Mouse (Mus musculus) CH12F3 (cell line): ENCODE measurements around the gene Xrcc5.

ENCODE experiments used
- in situ Hi-C: fragments of 300-500 bp; cut with MboI; formaldehyde crosslinking; loops from 2 replicates; pipeline ENCODE4 v1.14.3; 2020; ENCODE audit warnings: low sequenced_read_pairs

Gene Xrcc5

DNA sequence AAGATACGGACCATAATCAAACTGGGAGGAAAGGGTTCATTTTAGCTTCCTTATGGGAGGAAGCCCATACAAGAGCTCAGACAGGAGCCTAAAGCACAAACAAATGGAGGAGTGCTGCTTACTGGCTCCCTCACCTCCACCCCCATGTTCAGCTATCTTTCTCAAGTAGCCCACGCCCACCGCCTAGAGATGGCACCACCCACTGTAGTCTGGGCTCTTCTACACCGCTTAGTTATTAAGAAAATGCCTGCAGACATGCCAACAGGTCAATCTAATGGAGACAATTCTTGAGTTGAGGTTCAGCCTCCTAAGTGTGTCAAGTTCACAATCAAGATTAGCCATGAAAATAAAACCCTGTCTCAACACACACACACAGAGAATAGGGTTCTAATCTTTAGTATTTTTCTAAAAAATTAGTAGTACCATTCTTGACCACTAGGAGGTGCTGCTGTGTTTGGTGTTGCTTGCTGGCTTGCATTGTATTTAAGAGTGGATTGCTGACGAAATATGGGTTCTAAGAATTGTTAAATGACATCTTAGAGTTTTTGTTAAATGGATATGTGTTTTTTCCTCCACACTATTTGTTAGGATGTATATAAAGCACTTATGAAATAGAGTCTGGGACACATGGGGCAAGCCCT is 6.3 kb downstream of the Xrcc5 start:
- in situ Hi-C loops, result loop anchor here (25.0 kb wide), 1 partner anchor 549 kb away; the partner anchor contains the start of gene Igfbp5

DNA sequence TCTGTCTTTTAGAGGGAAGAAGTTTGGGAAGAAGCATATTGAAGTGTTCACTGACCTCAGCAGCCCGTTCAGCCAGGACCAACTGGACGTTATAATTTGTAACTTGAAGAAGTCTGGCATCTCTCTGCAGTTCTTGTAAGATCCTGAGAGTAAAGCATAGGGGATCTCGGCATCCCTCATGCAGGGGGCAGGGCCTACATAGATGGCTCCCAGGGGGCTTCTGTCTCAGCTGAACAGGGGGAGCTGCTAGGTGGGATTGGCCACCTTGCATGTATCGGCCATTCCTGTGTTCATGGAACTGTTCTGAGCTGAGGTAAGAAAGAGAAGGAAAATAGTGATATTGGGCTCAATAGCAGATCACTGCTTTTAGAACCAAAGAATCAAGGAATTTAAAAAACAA is 8.2 kb downstream of the Xrcc5 start:
- in situ Hi-C loops, result loop anchor here (25.0 kb wide), 1 partner anchor 547 kb away; the partner anchor contains the start of gene Igfbp5

DNA sequence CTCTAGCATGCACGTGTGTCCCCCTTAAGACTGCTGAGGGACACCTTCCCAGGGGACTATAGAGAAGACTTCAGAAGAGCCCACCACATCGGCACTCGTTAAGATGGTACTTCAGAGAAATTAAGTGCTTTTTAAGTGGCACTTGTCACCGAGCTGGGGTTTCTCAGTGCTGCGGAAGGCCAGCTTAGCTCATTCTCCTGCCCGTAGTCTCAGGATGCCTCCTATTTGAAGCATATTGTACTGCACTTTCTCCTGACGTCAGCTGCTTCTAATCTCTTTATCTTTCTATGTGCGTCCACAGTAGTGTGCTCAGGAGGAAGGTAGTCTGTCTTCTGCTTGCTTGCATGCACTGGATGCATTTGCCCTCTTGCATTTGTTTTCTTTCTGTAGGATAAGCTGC is 9.2 kb downstream of the Xrcc5 start:
- in situ Hi-C loops, result loop anchor here (25.0 kb wide), 1 partner anchor 546 kb away; the partner anchor contains the start of gene Igfbp5

DNA sequence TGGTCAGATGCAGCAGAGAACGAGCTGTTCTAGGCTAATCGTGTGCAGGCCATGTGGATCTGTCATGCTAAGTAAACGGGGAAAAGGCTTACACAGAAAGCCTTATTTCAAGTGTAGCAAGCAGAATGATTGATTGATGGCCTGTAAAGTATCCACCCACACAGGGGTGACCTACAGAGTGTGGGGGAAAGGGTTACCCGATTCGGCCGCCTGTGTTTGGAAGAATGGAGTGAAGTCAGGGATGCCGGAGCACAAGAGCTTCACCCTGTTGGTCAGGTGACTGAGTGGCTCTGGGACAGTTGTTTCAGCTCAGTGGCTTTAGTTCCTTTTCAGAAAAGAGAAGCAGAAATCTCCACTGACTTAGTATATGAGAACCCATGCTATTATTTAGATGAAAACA is 9.7 kb downstream of the Xrcc5 start:
- in situ Hi-C loops, result loop anchor here (25.0 kb wide), 1 partner anchor 545 kb away; the partner anchor contains the start of gene Igfbp5

DNA sequence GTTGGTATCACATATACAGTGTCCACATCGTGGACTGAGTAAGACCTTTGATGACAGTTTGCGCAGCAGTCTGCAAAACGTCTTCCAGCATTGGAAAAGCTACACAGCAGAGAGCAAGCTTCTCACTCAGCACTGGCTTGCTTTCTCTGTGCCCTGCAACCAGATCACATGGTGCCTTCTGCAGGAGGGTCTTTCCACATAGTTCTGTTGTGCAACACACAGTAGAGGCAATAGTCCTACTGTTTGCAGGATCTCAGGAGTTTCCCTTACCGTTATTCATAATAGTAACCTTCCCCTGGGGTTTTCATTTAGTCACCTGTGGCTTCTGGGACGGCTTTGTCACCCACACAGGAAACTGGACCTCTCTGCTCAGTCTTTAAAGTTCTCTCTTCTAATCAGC is 13.5 kb downstream of the Xrcc5 start:
- in situ Hi-C loops, result loop anchor here (25.0 kb wide), 1 partner anchor 542 kb away; the partner anchor contains the start of gene Igfbp5

DNA sequence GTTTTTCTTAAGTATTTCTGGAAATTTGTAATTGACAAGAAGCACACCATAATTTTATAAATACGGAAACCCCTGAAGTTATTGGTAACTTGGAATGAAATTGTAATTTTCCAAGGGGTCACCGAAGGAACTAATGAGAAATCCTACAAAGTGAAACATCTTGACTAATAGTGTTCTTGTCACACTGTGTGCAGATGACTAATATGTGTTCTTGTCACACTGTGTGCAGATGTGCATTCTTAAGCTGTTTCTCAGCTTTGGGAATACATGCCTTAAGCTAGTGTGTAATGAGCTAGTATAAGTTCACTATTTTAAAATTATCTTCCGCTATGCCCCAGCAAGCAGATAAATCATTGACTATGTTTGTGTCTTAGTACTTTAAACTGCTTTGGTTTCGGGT is 16.0 kb downstream of the Xrcc5 start:
- in situ Hi-C loops, result loop anchor here (25.0 kb wide), 1 partner anchor 539 kb away; the partner anchor contains the start of gene Igfbp5

DNA sequence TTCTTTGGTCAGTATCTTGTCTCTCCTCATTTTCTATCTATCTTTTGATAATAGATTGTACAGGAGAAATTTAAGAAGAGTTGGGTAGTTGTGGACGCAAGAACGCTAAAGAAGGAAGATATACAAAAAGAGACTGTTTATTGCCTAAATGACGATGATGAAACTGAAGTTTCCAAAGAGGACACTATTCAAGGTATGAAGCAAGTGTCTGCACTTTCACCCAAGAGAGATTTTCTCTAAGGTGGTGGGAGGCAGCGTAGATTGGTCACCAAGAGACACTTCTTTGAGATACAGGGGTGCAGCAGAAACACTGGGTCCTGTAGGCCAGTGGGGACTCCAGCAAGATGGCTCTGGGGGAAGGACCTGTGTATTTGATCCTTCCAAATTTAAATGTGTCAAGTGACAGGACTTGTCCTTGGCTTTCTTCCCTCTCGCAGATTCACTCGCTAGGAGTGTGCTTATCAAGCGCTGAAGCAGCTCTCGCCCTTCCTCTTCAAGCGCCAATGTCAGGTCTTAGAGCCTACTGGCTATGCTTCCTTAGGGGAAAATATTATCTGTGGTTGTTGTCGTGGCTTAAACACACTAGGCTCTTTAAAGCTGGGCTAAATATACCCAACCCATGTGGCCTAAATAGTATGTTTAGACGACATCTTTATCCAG is 19.1 kb downstream of the Xrcc5 start:
- in situ Hi-C loops, result no loop called here

DNA sequence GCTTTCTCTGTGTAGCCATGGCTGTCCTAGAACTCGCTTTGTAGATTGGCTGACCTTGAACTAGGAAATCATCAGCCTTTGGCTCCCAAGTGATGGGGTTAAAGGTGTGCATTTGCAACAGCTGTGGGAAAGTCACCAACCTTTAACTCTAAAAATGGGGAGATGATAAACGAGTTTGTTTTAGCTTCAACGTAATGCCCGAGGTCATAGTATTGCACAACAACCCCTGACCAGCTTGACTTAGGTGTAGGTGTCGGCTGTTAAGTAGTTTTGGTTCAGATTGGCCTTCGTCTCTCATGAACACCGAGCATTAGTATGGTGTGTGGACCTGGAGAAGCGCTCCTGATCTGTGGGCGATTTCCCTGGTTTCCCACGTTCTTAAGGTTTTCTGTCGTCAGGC is 27.6 kb downstream of the Xrcc5 start:
- in situ Hi-C loops, result no loop called here

DNA sequence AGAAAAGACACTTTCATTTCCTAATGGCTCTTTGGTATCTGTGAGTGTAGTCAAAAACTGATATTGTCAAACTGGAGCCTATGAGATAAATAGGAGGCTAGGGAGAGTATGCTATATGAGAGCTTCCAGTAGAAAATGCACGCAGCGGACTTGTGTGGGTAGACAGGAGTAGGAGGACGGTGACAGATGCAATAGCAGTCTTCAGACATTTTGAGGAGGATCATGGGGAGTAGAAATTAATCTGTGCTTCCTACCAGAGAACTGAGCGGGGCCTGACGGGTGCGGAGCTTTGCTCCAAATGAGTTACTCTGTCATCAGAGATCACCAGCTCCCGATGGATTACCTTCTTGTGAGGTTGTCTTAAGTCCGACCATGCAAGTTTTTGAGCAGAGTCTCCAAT is 29.6 kb downstream of the Xrcc5 start:
- in situ Hi-C loops, result no loop called here

DNA sequence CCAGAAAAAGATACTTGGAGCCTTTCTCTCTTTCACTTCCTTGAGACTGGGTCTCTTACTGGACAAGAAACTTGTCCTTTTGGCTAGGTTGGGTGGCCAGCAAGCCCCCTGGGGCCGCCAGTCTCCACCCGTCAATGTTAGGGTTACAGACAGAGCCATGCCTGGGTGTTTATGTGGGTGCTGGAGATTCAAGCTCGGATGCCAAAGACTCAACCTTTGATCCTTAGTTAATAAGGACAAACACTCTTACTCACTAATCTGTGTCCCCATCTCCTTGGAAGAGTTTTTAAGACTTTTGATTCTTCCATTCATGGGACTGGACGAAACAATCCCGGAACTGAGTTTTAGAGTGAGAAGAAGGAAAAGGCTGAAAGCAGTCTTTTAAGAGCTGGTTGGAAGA is 31.1 kb downstream of the Xrcc5 start:
- in situ Hi-C loops, result no loop called here

DNA sequence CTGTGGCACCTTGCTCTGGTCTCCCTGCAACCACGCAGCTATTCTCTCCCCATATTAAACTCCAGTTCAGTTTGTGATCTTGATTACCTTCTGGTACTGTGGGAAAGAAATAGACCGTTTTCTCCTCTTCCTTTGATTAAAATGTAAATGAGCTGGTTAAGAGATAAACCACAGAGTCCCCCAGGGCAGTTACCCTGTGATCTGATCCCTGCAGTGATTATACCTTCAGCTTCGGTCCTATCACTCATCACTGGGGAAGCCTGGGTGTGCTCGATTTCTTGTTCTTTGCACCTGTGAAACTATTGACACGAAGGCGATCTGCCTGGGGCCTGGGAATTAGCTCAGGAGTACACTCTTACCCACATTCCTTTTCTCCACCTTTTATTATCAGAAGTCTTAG is 40.7 kb downstream of the Xrcc5 start:
- in situ Hi-C loops, result no loop called here

DNA sequence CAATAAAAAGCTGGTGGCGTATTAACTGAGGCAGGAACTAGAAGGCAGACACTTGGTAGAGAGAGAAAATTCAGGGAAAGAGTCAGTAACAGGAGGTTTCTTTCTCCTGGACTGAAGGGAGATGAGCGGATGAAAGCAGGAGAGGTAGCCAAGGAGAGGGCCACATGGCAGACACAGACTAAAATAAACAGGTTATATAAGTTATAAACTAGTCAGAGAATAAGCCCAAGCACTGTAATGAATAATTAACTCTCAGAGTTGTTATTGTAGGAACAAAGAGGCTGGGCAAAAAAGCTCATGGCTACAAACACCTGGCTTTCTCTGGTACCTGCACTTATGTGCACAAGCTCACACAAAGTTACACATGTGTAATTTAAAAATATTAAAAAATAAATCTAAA is 47.6 kb downstream of the Xrcc5 start:
- in situ Hi-C loops, result no loop called here

DNA sequence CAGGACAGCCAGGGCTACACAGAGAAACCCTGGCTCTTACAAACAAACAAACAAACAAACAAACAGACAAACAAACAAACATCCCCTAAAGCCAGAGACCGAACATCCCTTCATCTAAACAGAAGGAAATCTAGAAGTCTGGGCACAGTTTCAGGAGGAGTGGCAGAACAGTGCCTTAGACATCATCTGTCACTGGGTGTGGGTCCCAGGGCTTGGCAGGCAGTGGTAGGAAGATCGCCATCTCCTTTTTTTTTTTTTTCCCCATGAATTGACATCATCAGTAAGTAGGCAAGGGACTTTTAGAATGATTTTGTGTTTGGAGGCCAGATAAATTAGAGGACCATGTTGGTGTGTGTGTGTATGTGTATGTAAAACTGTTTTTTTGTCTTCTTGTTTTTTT is 51.0 kb downstream of the Xrcc5 start:
- in situ Hi-C loops, result no loop called here

DNA sequence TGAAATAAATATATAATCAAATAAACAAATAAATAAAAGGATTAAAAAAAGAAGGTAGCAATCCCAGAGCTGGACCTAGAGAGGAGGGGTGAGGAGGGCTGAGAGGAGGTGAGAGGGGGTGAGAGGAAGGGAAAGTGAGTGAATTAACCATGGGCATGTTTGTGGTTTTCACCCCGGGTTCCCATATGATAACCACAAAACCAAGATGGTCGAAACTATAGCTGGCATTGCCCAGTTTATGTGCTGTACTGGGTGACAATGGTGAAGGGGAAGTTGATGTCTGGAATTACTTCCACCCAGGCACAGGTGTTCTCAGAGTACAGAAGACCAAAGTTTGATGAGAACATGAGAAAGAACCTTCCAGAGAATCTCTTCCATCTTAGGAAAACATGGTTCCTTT is 52.2 kb downstream of the Xrcc5 start:
- in situ Hi-C loops, result no loop called here

DNA sequence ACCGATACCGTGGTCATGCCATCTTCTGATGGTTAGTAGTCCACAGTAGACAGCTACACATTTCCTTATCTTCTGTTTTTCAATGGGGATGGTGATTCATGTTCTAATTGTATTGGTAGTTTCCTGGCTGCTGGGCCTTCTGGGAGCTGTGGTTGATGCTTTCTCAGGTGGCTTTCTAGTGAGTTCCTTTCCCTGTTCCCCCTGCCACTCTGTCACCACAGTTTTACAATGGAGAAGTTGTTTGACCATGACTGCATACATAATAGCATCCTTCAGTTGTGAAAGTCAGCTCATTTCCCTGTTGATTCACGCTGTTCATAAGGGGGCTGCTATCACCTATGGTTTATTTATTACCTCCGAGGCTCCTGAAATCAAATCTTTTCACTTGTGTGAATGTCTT is 53.6 kb downstream of the Xrcc5 start:
- in situ Hi-C loops, result no loop called here

DNA sequence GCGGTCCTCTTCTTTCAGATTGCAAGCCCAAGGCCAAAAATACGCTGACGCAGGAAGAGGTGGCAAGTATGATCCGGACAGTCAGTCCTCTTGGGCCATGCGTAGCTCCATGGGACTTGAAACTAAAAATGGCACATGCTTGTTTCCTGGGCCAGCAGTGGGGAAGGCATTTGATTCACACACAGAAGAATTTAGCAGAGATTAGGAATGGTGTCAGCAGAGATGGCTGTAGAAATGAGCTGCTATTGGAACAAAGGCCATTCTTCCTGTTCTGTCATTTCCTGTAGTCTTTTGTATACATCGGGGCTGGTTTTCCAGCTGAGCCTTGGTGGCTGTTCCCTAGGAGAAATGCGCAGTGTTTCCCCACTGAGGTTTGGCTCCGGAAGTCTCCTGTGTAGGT is 57.4 kb downstream of the Xrcc5 start:
- in situ Hi-C loops, result no loop called here

DNA sequence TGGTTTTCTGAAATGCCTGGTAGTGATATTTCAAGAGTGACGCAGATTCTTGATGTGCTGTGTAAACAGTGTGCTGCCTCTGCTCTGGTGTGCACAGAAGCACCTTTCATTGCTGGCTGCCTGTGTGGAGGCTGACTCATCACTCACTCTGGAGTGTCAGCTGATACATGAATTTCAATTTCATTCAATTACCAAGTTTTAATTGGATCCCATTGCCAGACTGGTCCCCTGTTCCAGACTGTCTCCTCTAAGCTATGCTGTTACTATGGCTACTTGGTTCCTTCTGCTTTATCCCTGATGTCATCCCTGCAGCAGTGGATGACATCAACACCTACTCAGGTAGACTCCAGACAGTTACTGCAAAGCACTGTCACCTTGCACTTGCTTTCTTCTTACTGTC is 65.3 kb downstream of the Xrcc5 start:
- in situ Hi-C loops, result no loop called here

DNA sequence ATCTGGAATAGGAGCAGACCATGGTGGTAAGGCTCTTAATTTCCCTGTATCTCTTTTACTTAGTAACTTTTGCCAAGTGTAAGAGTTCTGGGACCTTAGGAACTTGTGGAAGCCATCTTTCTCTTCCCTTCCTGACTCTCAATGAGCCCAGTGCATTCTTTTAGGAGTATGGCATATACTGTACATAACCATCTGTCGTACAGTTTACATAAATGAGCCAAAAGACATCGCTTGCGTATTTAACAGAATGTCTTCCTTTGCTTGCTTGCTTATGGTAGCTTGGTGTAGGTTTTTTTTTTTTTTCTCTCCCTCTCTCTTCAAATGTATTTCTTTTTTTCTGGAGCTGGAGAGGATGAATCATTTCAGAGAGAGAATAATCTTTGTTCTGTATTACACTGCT is 65.7 kb downstream of the Xrcc5 start:
- in situ Hi-C loops, result no loop called here

DNA sequence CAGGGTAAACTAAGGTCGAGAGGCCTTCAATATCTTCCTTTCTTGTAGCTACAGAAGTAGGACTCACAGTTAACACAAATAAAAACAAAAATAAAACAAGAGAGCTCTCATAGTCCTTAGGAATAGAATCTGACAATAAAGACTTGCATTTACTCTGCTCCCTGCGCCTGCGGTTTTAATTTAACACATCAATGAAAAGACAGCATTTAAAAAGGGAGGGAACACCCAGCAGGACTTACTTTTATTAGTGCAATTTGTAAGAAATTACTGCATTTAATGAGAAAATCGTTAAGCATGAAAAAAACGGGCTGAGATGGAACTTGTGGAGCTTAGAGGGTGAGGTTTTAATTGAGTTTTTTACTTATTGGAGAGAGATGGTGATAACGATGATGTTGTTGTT is 66.4 kb downstream of the Xrcc5 start:
- in situ Hi-C loops, result no loop called here

DNA sequence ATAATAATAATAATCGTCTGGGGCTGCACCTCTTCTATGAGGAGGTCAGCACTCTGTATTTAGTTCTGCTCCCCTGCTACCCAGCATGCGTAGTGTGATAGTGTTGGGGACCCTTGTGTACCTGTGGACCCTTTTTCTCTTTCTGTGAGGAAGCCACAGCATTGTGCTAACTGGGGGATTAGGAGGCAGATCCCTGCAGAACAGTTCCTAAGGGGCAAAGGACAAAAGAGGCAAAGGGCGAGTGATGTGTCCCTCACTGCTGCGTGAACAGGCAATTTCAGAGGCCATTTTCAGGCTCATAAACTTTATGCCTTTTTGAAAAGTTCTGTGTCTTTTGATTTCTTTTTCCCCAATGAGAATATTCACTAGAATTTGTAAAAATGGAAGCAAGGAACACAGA is 66.8 kb downstream of the Xrcc5 start:
- in situ Hi-C loops, result no loop called here

DNA sequence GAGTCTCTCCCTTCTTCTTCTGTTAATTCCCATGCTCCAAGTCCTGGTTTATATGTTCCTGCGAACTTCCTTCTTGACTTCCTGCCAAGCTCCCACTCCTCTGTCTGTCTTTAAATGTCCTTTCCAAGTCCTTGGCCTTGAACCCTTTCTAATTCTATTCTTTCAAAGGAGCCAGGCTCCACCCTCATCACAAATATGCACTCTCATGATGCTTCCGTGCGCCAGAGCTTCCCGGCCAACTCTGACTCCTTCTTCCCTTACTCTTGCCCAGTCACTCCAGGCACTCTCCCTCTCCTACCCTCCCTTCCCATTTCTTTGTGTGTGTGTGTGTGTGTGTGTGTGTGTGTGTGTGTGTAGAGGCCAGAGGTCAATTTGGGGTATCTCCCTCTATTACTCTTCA is 70.9 kb downstream of the Xrcc5 start:
- in situ Hi-C loops, result no loop called here

DNA sequence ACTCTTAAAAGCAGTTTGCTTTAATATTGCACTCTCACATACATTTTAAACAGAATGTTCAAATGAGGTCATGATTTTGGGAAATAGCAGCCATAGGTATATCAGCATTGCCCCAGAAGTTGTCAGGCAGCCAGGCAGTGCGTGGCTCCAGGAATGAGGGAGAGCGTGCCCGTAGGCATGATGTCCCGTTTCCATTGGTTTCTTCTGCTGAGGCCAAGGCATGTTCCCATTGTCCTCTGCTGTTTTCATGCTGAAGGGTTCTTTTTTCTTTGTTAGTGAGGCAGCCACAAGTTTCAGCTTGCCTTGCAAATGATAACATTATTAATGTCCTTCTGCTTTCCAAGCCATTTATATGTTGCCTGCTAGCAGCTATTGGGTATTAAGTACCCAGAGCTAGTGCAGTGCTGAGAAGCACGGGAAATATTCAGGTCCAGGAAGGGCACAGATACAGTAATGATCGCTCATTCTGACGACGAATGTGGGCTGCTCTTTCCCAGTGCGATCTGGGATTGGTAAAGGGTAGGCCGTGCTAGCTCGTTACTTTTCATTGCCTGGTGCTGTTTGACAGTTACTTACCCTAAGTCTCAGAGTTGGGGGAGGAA is 72.6 kb downstream of the Xrcc5 start:
- in situ Hi-C loops, result no loop called here
